Mouse (Mus musculus) liver, adult 2 months (tissue): ENCODE measurements around the gene Prdm5.

ENCODE experiments used
- CTCF ChIP-seq: fragments of 200-500 bp; IDR thresholded peaks from 2 replicates; pipeline ENCODE4 v1.5.1; 2011; ENCODE audit warnings: low read depth, low read length, control low read depth
- POLR2A ChIP-seq: fragments of 200-500 bp; IDR thresholded peaks from 2 replicates; pipeline ENCODE4 v1.6.1; 2011; ENCODE audit warnings: low read length, control low read depth; ENCODE audit not compliant: insufficient read depth; ENCODE audit errors: extremely low read depth

DNA sequence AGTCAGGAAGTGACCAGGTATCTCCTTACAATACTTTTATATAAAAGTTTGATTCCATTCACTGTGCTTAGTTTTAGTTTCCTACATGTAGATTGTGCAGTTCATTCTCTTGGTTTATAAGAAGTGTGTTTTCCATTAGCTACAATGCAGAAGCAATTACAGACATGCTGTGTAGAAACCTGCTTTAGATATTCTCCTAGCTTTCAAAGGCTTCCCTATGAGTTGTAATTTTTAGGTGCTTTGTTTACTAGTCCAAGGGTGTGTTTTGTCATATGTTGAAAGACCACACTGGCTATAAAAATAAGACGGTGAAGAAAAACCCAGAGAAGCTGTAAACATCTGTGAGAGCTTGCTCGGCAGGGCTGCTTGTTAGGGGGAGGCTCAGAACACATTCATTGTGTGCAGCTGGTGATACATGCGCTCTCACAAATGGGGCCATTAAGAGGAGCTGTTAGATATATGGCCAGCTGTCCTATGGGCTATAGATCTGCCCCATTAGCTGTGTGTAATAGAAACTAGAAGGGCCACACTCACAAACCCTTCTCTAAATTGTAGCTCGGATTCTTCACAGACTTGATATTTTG, 144.8 kb downstream of the Prdm5 start:
- TF ChIP-seq CTCF (no peak), POLR2A (no peak)
